Mouse (Mus musculus) spleen, adult 2 months (tissue): ENCODE results near the gene Nit2.

Experiments
- CTCF ChIP-seq: fragments of 200-500 bp; IDR thresholded peaks from 2 replicates; pipeline ENCODE4 v1.5.1; 2011; ENCODE audit warnings: mild to moderate bottlenecking, inconsistent platforms; ENCODE audit not compliant: insufficient read depth, insufficient read length, insufficient replicate concordance; ENCODE audit errors: extremely low read depth
- POLR2A ChIP-seq: fragments of 200-500 bp; IDR thresholded peaks from 2 replicates; pipeline ENCODE4 v1.6.1; 2011; ENCODE audit warnings: low read depth, low read length, inconsistent platforms

DNA sequence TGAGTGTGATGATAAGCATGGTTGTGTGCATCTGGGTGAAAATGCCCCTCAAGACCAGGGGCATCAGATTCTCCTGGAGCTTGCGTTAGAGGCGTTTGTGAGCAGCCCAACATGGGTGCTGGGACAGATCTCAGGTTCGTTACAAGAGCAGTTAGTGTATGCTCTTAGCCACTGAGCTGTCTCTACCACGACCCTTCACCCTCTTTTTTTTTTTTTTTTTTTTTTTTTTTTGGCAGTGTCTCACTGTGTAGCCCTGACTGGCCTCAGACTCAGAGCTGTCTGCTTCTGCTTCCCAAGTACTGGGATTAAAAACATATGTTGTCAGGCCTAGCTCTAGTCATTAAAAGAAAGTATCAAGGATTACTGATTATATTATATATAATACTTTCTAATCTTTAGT, 40.9 kb downstream of the Nit2 start:
- TF ChIP-seq CTCF (no peak), POLR2A (no peak)
